Mouse (Mus musculus) G1E (cell line): Measurements from ENCODE around the gene Rgp1. TPM values are rescaled to one million over a fixed set of nuclear protein-coding genes. Genes with fewer than 3 reads are reported as not detected.

Source experiments
- ATAC-seq: 2 replicates; pipeline ENCODE4 v1.8.0; 2016; ENCODE audit warnings: mild to moderate bottlenecking; ENCODE audit not compliant: insufficient number of reproducible peaks, poor library complexity, low FRiP score, severe bottlenecking; ENCODE audit errors: extremely low read depth
- DNase-seq: peaks from one replicate; pipeline ENCODE4 v3.0.0; 2012; ENCODE audit warnings: low spot score
- H3K27me3 ChIP-seq: 2 replicates; pipeline ENCODE4 v1.6.1; 2012; ENCODE audit warnings: mild to moderate bottlenecking, low read length, inconsistent platforms; ENCODE audit not compliant: insufficient read depth
- H3K36me3 ChIP-seq: replicated peaks from 2 replicates; pipeline ENCODE3; 2012; ENCODE audit warnings: mild to moderate bottlenecking, inconsistent platforms
- H3K4me1 ChIP-seq: 2 replicates; pipeline ENCODE4 v1.6.1; 2012; ENCODE audit warnings: low read depth, low read length, inconsistent platforms, mixed read lengths; ENCODE audit not compliant: insufficient read depth
- H3K4me3 ChIP-seq: 2 replicates; pipeline ENCODE4 v1.5.1; 2012; ENCODE audit warnings: low read depth, mild to moderate bottlenecking, inconsistent platforms, low read length, moderate library complexity, mixed read lengths
- H3K9me3 ChIP-seq: replicated peaks from 2 replicates; pipeline ENCODE4 v1.6.1; 2012; ENCODE audit warnings: inconsistent platforms
- CTCF ChIP-seq: IDR thresholded peaks from 2 replicates; pipeline ENCODE4 v1.5.1; 2012; ENCODE audit warnings: low read depth, low read length, inconsistent platforms, mixed read lengths
- GATA1 ChIP-seq: IDR thresholded peaks from 2 replicates; pipeline ENCODE4 v1.6.1; 2012; ENCODE audit warnings: borderline replicate concordance, low read length, inconsistent platforms, mixed read lengths
- GATA2 ChIP-seq: IDR thresholded peaks from 2 replicates; pipeline ENCODE4 v1.6.1; 2012; ENCODE audit warnings: low read depth, low read length, inconsistent platforms, borderline replicate concordance
- POLR2AphosphoS5 ChIP-seq: IDR thresholded peaks from 2 replicates; pipeline ENCODE4 v1.6.1; 2012; ENCODE audit warnings: low read depth, low read length, inconsistent platforms; ENCODE audit not compliant: insufficient replicate concordance
- TAL1 ChIP-seq: conservative IDR thresholded peaks from 2 replicates; pipeline ENCODE4 v1.6.1; 2012; ENCODE audit warnings: low read depth, low read length, inconsistent platforms, mixed read lengths
- polyA plus RNA-seq: library from polyadenylated mRNA; stranded (reverse); fragments of >175 nt; gene quantifications from 2 replicates; pipeline ENCODE4 v1.2.3, GENCODE M21; 2012
- total RNA-seq, 2 experiments: library from RNA; stranded (forward) in 1 of 2; stranded (reverse) in 1 of 2; fragments of 200-1000 nt in 1 of 2; fragments of >200 nt in 1 of 2; fragmentation: Nextera tagmentation in 1 of 2; gene quantifications; 2 replicates each; pipeline ENCODE4 v1.2.3; 2014 to 2017

The Rgp1 gene
- total RNA-seq (2014; fragmentation: Nextera tagmentation) = 48.5 and 54.7 TPM in 2 replicates
- total RNA-seq (2017) = 18.6 and 23.2 TPM in 2 replicates
- 31.2 and 105 TPM in 2 replicates for polyA plus RNA-seq

DNA sequence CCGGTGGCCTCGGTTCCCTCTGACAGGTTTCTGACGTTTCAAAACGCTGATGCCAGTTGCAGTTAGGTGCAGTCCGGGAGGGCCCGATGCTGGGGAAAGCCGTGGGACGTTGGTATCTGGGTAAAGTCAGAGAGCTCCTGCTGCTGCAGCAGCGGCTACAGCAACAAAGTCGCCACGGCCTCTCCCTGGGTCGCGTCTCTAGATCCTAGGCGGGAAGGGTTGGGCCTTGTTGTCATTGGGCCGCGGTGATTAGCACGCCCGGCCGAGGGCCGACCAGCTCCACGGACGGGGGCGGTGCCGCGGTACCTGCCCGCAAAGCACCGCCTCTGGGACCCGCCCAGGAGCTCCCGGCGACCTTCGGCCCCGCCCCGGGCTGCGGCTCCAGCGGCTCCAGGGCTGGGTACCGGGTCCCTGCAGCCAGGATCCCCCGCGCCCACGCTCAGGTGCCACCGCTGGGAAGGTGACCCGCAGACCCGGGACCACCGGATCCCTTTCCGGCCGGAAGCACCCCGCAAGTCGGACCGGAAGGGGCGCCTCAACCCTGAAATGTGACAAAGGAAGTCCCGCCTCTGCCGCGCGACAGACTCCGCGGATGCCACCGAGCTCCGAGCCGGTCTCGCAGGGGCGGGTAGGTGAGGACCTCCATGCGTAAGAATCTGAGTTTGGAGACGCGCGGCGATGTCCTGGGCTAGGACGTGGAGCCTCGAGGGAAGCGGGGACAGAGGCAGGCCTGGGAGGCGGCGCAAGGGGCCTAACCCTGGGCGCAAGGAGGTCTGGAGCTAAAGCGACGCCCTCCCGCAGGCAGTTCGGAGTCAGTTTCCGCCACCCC lies at the start of gene Rgp1, which contains the start of gene Gba2:
Gene Rgp1, plus strand, starts transcription at position 340 of the 829 bp plus-strand sequence.
Gene Gba2, minus strand, starts transcription at position 498 of the 829 bp plus-strand sequence.
- Histone ChIP-seq H3K4me3 (peak within 1 kb of the TSS; percentile 77), H3K36me3 (peaks cover 71% of the 10 kb centered on the region), H3K4me1 (peaks cover 74% of the 10 kb centered on the region), H3K9me3 (no peaks in the 10 kb centered on the region), H3K27me3 (no peaks in the 10 kb centered on the region)
- DNase-seq = peak; percentile 89
- ATAC-seq = peak; percentile 92
- TF ChIP-seq TAL1 (no peak), CTCF (no peak), GATA1 (no peak), POLR2AphosphoS5 (no peak), GATA2 (no peak)

GRCm38 (mm10) chr4:43530081-43530501 lies 48.4 kb upstream of the Rgp1 start:
- TF ChIP-seq GATA2 = no peak
- TF ChIP-seq TAL1 = no peak
- TF ChIP-seq GATA1 = no peak
- TF ChIP-seq POLR2AphosphoS5 = no peak
- no peak for TF ChIP-seq CTCF
- Histone ChIP-seq H3K36me3 (peaks cover 53% of the 10 kb centered on the region), H3K4me3 (no peak overlapping the region), H3K9me3 (no peaks in the 10 kb centered on the region), H3K4me1 (peaks cover 10% of the 10 kb centered on the region; the same call in 1 of the 2 replicates), H3K27me3 (peaks cover 7% of the 10 kb centered on the region)
- DNase-seq (no peak), ATAC-seq (no peak)

GRCm38 (mm10) chr4:43530581-43530980 lies 47.9 kb upstream of the Rgp1 start:
- H3K36me3 ChIP-seq = peaks cover 58% of the 10 kb centered on the region
- DNase-seq (peak; percentile 52), ATAC-seq (no peak)
- no peak overlapping the region for H3K4me3 ChIP-seq
- H3K27me3 ChIP-seq = peaks cover 3% of the 10 kb centered on the region
- H3K4me1 ChIP-seq = peaks cover 14% of the 10 kb centered on the region
- TF ChIP-seq GATA1 (no peak), CTCF (peak; percentile 68; the same call in 1 of the 2 replicates), TAL1 (no peak), POLR2AphosphoS5 (no peak), GATA2 (no peak)
- no peaks in the 10 kb centered on the region for H3K9me3 ChIP-seq

GRCm38 (mm10) chr4:43533270-43533669 lies 45.2 kb upstream of the Rgp1 start:
- Histone ChIP-seq H3K36me3 (peaks cover 84% of the 10 kb centered on the region), H3K4me3 (no peak overlapping the region), H3K9me3 (no peaks in the 10 kb centered on the region), H3K4me1 (peaks cover 19% of the 10 kb centered on the region), H3K27me3 (no peaks in the 10 kb centered on the region)
- no peak for TF ChIP-seq TAL1
- TF ChIP-seq CTCF = no peak
- TF ChIP-seq GATA1 = no peak
- no peak for TF ChIP-seq POLR2AphosphoS5
- DNase-seq (no peak), ATAC-seq (no peak)

DNA sequence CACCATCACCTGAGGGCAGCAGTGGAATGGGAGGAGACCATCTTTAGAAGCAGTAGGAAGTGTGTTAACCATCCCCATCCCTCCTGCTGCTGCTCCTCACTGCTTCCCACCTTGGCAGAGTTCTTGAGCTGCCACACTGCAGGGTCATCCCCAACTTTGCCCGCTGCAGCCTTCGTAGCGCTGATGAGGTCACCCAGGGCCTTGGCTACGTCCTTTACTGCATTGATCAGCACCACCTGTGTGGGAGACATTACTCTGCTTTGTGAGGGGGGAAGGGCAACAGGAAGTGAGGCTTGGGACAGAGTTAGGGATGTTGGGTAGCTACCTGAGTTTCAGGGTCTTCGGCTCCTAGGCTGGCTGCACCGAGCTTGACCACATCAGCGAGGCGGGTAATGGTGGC lies 42.9 kb upstream of the Rgp1 start:
- TF ChIP-seq GATA1 (no peak), GATA2 (no peak), CTCF (no peak), TAL1 (no peak), POLR2AphosphoS5 (no peak)
- DNase-seq = no peak
- ATAC-seq = no peak
- Histone ChIP-seq H3K4me3 (no peak overlapping the region), H3K27me3 (no peaks in the 10 kb centered on the region), H3K36me3 (peaks cover 99% of the 10 kb centered on the region), H3K9me3 (no peaks in the 10 kb centered on the region), H3K4me1 (peaks cover 16% of the 10 kb centered on the region)

GRCm38 (mm10) chr4:43536031-43536430 lies 42.5 kb upstream of the Rgp1 start:
- Histone ChIP-seq H3K9me3 (peaks cover 2% of the 10 kb centered on the region; the same call in 1 of the 2 replicates), H3K27me3 (no peaks in the 10 kb centered on the region), H3K4me3 (no peak overlapping the region), H3K36me3 (peaks cover 99% of the 10 kb centered on the region), H3K4me1 (peaks cover 14% of the 10 kb centered on the region)
- ATAC-seq = no peak
- no peak for TF ChIP-seq POLR2AphosphoS5
- no peak for TF ChIP-seq CTCF
- no peak for TF ChIP-seq GATA2
- no peak for TF ChIP-seq TAL1
- TF ChIP-seq GATA1 = no peak
- DNase-seq = no peak
